Mouse (Mus musculus) layer of hippocampus, adult 2 months (tissue): ENCODE measurements around the gene 2900011O08Rik. TPM values are rescaled to one million over a fixed set of nuclear protein-coding genes. Genes with fewer than 3 reads are reported as not detected.
"Not testable (repeated sequence)": the region's sequence is repeated elsewhere in the genome, so short reads cannot be mapped to it uniquely, and the experiment has no call there.

Experiments used
- DNase-seq, 2 experiments: peaks; one replicate each; pipeline ENCODE4 v3.0.0; 2022; ENCODE audit warnings: low spot score in 2 of 2
- H3K27ac ChIP-seq: fragments of 200-600 bp; 2 replicates; pipeline ENCODE4 v1.8.1; 2022
- H3K4me3 ChIP-seq: fragments of 200-600 bp; 2 replicates; pipeline ENCODE4 v1.8.1; 2022; ENCODE audit warnings: mild to moderate bottlenecking
- CTCF ChIP-seq: fragments of 200-600 bp; conservative IDR thresholded peaks from 2 replicates; pipeline ENCODE4 v1.8.1; 2022; ENCODE audit warnings: antibody characterized with exemption, mild to moderate bottlenecking, moderate library complexity
- long read RNA-seq, 2 experiments: library from polyadenylated mRNA; stranded (forward); transcript quantifications; one replicate each; pipeline ENCODE4 v2.0.0; 2021; ENCODE audit warnings: borderline mapping rate in 2 of 2
- total RNA-seq, 2 experiments: library from RNA; stranded (reverse); gene quantifications; 2 replicates each; pipeline ENCODE4 v1.2.3; 2021

2900011O08Rik gene
- total RNA-seq, result 100 to 1,000 TPM; 248 to 261 TPM
- long read RNA-seq, experiment 1, transcript 2900011O08Rik-201 (6 exons, 2,394 nt), result major isoform, 134 of 180 reads
- long read RNA-seq, experiment 1, partial matches to known transcripts, result 37 of 180 reads
- long read RNA-seq, experiment 1, other reads (novel, unspliced or antisense), result 9 of 180 reads
- long read RNA-seq, experiment 2, transcript 2900011O08Rik-201 (6 exons, 2,394 nt), result major isoform, 204 of 246 reads
- long read RNA-seq, experiment 2, transcript 2900011O08Rik-202 (5 exons, 954 nt), result minor isoform, 5 of 246 reads
- long read RNA-seq, experiment 2, partial matches to known transcripts, result 30 of 246 reads
- long read RNA-seq, experiment 2, other reads (novel, unspliced or antisense), result 7 of 246 reads

DNA sequence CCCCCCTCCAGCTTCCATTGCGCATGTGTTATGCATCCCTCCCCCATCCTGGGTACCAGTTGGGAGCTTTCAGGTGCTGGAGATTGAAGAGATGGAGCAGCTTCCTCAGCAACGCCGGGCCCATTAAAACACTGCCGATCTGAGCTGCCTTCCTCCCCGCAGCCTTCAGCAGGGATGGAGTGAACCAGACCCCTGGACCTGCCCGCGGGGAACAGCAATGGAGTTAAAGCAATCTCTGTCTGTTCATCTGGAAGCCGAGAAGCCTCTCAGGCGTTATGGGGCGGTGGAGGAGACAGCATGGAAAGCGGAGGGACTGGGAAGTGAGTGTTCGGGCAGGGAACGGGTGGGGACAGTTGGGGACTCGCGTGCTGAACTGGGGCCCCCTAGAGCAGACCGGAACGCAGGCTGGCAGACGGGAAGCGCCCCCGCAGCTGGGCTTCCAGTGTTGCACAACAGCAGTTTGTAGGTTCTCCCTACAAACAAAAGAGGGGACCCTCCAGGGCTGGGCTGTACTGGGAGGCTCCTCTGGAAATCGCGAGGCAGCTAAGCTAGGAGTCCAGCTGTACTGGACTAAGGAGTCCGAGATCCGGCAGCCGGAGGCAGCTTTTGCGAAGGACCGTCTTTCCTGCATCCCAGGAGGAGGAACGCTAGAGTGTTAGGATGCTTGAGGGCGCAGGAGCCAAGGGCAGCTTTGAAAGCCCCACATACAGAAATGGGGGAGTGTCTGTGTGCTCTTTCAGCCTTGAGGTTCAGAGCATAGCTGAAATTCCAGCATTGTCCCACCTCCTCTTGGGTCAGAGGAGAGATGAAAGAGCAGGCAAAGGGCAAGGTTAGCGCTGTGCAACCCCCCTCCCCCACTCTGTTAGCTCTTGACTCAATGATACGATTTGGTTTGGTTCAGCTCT is at the start of gene 2900011O08Rik, which contains the start of gene Ifitm7:
Gene 2900011O08Rik, plus strand, starts transcription at position 31 of the 905 bp plus-strand sequence.
Gene Ifitm7, minus strand, starts transcription at position 315 of the 905 bp plus-strand sequence.
- H3K4me3 ChIP-seq, result peak within 1 kb of the TSS; percentile 80
- H3K27ac ChIP-seq, result peak within 1 kb of the TSS; percentile 98
- peak; percentile 64 to 73 for DNase-seq
- TF ChIP-seq CTCF, result no peak

DNA sequence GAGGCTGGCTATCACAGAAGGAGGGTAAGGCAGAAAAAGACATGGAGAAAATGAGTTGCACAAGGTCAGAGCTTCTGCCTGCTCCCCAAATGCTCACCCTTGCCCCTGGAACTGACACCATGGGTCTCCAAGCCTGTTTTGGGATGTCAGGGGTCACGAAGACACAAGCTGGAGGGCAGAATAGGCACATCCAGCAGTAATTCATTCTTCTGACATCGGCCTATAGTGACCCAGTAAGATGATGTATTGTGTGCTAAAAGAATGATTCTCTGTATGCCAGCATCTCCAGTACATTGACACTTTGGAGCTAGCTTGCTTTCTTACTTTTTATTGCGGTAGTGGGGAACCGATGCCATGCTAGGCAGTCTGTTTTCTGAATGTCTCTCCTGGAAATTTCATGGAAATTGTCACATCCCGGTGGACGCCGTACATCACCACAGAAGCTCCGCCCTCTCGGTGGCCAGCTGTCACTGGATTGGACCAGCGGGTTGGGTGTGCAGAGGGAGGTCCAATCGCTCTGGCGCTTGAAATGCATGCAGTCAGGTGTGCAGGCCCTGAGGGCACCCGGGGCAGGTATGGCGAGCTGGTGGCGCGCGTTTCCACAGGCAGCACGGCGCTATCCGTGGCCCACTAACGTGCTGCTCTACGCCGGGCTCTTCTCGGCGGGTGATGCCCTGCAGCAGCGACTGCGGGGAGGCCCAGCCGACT is 46.1 kb upstream of the 2900011O08Rik start:
- Histone ChIP-seq H3K27ac (peak overlapping the region; percentile 89), H3K4me3 (peak overlapping the region; percentile 98)
- peak; percentile 82 to 88 for DNase-seq
- TF ChIP-seq CTCF, result no peak

DNA sequence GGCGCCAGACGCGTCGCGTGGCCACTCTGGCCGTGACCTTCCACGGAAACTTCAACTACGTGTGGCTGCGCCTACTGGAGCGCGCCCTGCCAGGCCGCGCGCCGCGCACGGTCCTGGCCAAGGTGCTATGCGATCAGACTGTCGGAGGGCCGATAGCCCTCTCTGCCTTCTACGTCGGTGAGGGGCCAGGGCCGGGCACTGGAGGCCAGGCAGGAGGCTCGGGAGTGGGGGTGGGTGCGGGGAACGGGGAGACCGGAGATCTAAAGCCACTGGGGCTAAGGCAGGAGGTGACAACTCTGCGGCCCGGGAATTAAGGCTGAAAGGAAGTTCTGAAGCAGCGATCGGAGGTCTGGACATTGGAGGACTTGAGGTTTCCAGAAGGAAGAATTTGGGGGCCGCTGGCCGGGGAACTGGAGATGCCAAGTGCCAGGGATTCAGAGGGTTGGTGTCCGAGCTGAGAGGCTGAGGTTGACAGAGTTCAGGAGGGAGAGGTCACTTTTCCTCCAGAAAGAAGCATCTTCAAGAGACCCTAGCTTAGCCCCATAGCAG is 45.5 kb upstream of the 2900011O08Rik start:
- DNase-seq, result no peak
- Histone ChIP-seq H3K4me3 (peak overlapping the region; percentile 98), H3K27ac (peak overlapping the region; percentile 89)

GRCm38 (mm10) chr16:13944178-13944577 is 42.2 kb upstream of the 2900011O08Rik start:
- H3K27ac ChIP-seq, result no peak overlapping the region
- no peak overlapping the region for H3K4me3 ChIP-seq
- no peak for DNase-seq
- no peak for TF ChIP-seq CTCF

More for the DNA sequence above, 45.5 kb upstream of the 2900011O08Rik start:
- TF ChIP-seq CTCF, result no peak

DNA sequence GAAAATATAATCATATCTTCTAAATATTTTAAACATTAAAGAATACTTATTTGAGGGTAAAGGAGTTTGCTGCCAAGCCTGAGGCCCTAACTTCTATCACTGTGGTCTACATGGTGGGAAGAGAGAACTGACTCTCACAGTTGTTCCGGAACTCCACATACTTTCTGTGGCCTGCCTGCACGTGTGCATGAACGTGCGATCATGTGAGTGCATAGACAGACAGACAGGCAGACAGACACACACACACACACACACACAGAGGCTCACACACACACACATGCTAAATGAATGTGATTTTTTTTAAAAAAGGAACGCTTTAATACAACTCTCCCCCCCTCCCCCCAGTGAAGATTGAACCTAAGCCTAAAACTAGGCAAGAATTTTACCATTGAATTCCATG is 41.7 kb upstream of the 2900011O08Rik start:
- no peak overlapping the region for H3K4me3 ChIP-seq
- TF ChIP-seq CTCF, result no peak
- H3K27ac ChIP-seq, result no peak overlapping the region
- DNase-seq, result no peak

DNA sequence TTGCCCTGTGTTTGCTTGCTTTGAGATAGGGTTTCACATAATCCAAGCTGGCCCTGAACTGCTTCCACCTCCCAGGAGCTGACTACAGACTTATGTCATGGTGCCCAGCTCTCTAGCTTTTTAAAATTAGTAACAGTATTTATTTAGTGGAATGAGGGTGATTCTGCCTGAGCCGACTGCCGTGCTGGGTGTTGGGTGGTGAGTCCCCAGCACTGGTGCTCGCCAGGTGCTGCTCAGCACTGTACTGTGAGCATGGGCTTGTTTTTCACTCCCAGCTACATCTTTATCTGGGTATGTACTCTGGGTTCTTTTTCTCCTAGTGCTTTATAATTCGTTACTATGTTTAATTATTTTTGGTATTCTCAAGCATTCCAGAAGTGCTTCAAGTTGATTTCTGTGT is 41.3 kb upstream of the 2900011O08Rik start:
- Histone ChIP-seq H3K4me3 (no peak overlapping the region), H3K27ac (no peak overlapping the region)
- TF ChIP-seq CTCF, result no peak
- DNase-seq, result no peak

GRCm38 (mm10) chr16:13946306-13946705 is 40.1 kb upstream of the 2900011O08Rik start:
- DNase-seq, result no peak
- H3K4me3 ChIP-seq, result no peak overlapping the region
- H3K27ac ChIP-seq, result no peak overlapping the region
- TF ChIP-seq CTCF, result no peak

DNA sequence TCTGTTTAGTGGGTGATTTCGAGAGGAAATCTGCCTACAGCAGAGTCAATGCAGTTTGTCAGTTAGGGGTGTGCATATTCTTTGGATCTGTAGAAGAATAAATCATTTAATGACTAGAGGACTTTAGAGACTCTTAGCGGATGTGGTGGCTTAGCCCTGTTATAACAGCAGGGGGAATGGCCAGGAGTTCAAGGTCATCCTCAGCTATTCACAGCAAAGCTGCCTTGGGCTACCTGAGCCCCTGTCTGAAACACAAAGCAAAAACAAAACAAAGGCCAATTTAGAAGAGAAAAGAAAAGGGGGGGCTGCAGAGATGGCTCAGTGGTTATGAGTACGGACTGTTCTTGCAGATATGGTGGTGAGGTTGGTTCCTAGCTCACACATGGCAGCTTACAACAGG is 35.2 kb upstream of the 2900011O08Rik start:
- no peak overlapping the region for H3K27ac ChIP-seq
- no peak overlapping the region for H3K4me3 ChIP-seq
- no peak for DNase-seq
- TF ChIP-seq CTCF, result no peak

DNA sequence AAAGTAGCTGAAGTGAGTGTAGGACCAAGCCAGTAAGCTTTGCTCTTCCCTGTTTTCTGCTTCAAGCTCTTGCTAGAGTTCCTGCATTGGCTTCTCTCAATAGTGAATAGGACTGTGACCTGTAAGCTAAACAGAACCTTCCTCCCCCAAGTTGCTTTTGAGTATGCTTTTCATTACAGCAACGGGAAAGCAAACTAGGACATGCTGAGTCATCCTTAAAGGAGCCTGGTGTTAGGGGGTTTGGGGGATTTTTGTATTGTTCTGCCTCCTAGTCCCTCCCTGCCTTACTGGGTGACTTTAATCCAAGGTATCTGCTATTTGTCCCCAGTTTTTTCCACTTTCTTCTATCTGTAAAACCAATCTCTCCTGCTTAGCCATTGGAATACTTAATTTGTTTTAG is 24.4 kb upstream of the 2900011O08Rik start:
- no peak overlapping the region for H3K4me3 ChIP-seq
- DNase-seq, result no peak
- H3K27ac ChIP-seq, result no peak overlapping the region
- no peak for TF ChIP-seq CTCF

DNA sequence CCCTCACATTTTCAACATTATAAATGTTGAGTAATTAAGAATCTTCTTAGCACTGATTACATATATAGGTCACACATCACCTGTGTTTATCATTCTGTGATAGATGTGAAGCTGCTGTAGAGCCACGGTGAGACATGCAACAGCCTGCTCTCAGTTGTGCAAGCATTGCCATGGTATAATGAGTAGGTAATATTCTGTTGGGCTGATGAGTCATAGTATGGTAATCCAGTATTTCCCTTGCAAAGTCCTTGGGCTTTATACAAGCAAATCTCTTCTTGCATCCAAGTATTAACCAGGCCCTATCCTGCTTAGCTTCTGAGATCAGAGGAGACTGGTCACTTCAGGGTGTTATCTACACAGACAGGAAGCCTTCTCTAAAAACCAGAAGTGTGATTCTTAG is 17.3 kb upstream of the 2900011O08Rik start:
- TF ChIP-seq CTCF, result no peak
- H3K27ac ChIP-seq, result no peak overlapping the region
- DNase-seq, result no peak
- H3K4me3 ChIP-seq, result no peak overlapping the region

- TF ChIP-seq CTCF, result no peak
- H3K4me3 ChIP-seq, result no peak overlapping the region
- H3K27ac ChIP-seq, result no peak overlapping the region
- DNase-seq, result no peak
Measured at GRCm38 (mm10) chr16:13972051-13972450, 14.4 kb upstream of the 2900011O08Rik start.

- DNase-seq, H3K27ac ChIP-seq, H3K4me3 ChIP-seq: not testable (repeated sequence)
Measured at GRCm38 (mm10) chr16:13976358-13976896, 10.0 kb upstream of the 2900011O08Rik start.

- DNase-seq, result not testable (repeated sequence)
Measured at GRCm38 (mm10) chr16:13977026-13977425, 9.4 kb upstream of the 2900011O08Rik start.

GRCm38 (mm10) chr16:13981726-13982125 is 4.7 kb upstream of the 2900011O08Rik start:
- DNase-seq, H3K27ac ChIP-seq, H3K4me3 ChIP-seq: not testable (repeated sequence)

More at GRCm38 (mm10) chr16:13977026-13977425, 9.4 kb upstream of the 2900011O08Rik start:
- not testable (repeated sequence) for H3K4me3 ChIP-seq, H3K27ac ChIP-seq
